Mouse (Mus musculus) midbrain, embryonic 10.5 days (tissue): ENCODE results near the gene Cacnb4. TPM values are rescaled to one million over a fixed set of nuclear protein-coding genes. Genes with fewer than 3 reads are reported as not detected.
A peak's percentile ranks its signal among the peaks of the same experiment; 100 is the strongest.

Experiments
- DNase-seq: peaks from one replicate; pipeline ENCODE4 v3.0.0-alpha.2; 2017; ENCODE audit warnings: low spot score
- H3K27ac ChIP-seq: fragments of 300-500 bp; sonication (generic); replicated peaks from 2 replicates; pipeline ENCODE4 v1.5.1; 2016; ENCODE audit warnings: mild to moderate bottlenecking
- H3K27me3 ChIP-seq: fragments of 300-500 bp; sonication (generic); 2 replicates; pipeline ENCODE4 v1.6.1; 2016; ENCODE audit warnings: low read depth, mild to moderate bottlenecking; ENCODE audit not compliant: poor library complexity, severe bottlenecking
- H3K36me3 ChIP-seq: fragments of 300-500 bp; sonication (generic); 2 replicates; pipeline ENCODE4 v1.6.1; 2016; ENCODE audit warnings: mild to moderate bottlenecking, moderate library complexity
- H3K4me1 ChIP-seq: fragments of 300-500 bp; sonication (generic); 2 replicates; pipeline ENCODE4 v1.6.1; 2016
- H3K4me3 ChIP-seq: fragments of 300-500 bp; sonication (generic); 2 replicates; pipeline ENCODE4 v1.5.1; 2016; ENCODE audit warnings: mild to moderate bottlenecking, moderate library complexity
- H3K9me3 ChIP-seq: fragments of 300-500 bp; sonication (generic); replicated peaks from 2 replicates; pipeline ENCODE4 v1.6.1; 2016; ENCODE audit warnings: mild to moderate bottlenecking
- WGBS: fragments of 180-500 bp; shearing (Covaris S2); methylation state at CpG from one replicate; pipeline ENCODE4 v1.1.7; 2016; 5-methylcytosine and 5-hydroxymethylcytosine counted together
- polyA plus RNA-seq: library from polyadenylated mRNA; unstranded; fragments of >200 nt; fragmentation: Nextera tagmentation; extraction: Ambion mirVana; gene quantifications from 2 replicates; pipeline ENCODE4 v1.2.1, GENCODE M21; 2016

Cacnb4 gene
- polyA plus RNA-seq, 1 experiment from 2014 or later = 1.0 TPM

DNA sequence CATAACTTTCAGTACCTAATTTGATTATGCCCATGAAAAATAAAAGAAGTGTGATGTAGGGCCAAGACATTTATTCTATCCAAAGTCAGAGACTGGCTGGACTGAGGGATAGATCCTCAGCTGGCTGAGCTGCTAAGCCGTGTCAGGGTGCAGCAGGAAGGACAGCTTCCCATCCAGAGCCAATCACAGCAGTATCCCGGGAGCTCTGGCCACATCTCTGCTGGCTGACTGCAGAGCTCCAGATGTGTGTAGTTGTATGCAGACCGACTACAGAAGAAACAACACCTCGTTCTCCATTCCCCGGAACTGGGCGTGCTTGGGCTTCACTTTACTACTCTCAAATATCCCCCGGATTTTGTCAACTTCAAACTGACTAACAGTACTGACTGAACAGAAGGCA, 243.3 kb downstream of the Cacnb4 start:
- Histone ChIP-seq H3K4me1 (no peaks in the 10 kb centered on the region), H3K4me3 (no peak overlapping the region), H3K27me3 (no peaks in the 10 kb centered on the region), H3K36me3 (no peaks in the 10 kb centered on the region), H3K27ac (no peak overlapping the region), H3K9me3 (no peaks in the 10 kb centered on the region)
- 60% methylated on average over 7 of the region's 7 CpGs for WGBS
- DNase-seq = no peak

- peaks cover 21% of the 10 kb centered on the region for H3K4me1 ChIP-seq
- H3K27me3 ChIP-seq = no peaks in the 10 kb centered on the region
- H3K27ac ChIP-seq = no peak overlapping the region
- no peak overlapping the region for H3K4me3 ChIP-seq
- H3K36me3 ChIP-seq = no peaks in the 10 kb centered on the region
- 91% methylated on average over 3 of the region's 3 CpGs for WGBS
- H3K9me3 ChIP-seq = no peaks in the 10 kb centered on the region
- DNase-seq = no peak
Observed at GRCm38 (mm10) chr2:52427383-52427782, 249.2 kb downstream of the Cacnb4 start.

DNA sequence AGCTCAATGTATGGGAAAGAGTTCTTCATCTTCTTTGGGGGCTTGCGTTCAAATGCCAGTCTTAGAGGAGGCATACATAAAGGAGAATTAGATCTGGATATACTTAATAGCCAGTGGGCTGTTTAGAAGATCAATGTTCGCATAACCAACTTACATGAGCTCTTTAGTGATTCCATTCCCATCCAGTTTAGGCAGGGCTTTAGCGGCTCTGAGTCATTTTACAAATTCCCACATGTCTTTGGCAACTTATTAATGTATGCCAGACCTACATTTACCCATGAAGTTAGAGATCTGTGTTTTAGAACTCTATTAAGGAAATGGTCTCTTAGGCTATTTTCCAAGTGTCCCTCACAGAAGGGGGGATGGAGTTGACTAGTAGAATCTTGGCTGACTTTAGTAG, 250.6 kb downstream of the Cacnb4 start:
- no peaks in the 10 kb centered on the region for H3K9me3 ChIP-seq
- H3K27ac ChIP-seq = no peak overlapping the region
- peaks cover 35% of the 10 kb centered on the region for H3K4me1 ChIP-seq
- H3K36me3 ChIP-seq = no peaks in the 10 kb centered on the region
- DNase-seq = no peak
- 91% methylated on average over 3 of the region's 3 CpGs for WGBS
- H3K27me3 ChIP-seq = no peaks in the 10 kb centered on the region
- H3K4me3 ChIP-seq = no peak overlapping the region

- H3K36me3 ChIP-seq = no peaks in the 10 kb centered on the region
- H3K9me3 ChIP-seq = no peaks in the 10 kb centered on the region
- DNase-seq = no peak
- 27% methylated on average over 10 of the region's 10 CpGs for WGBS
- peak overlapping the region; percentile 96 for H3K4me3 ChIP-seq
- peak overlapping the region; percentile 98 for H3K27ac ChIP-seq
- H3K4me1 ChIP-seq = peaks cover 36% of the 10 kb centered on the region
- H3K27me3 ChIP-seq = no peaks in the 10 kb centered on the region
Observed at GRCm38 (mm10) chr2:52425523-52425795, 251.2 kb downstream of the Cacnb4 start.

- peak within 1 kb of the TSS; percentile 96 for H3K4me3 ChIP-seq
- under 1% methylated on average over 57 of the region's 57 CpGs for WGBS
- peak within 1 kb of the TSS; percentile 98 for H3K27ac ChIP-seq
Observed at GRCm38 (mm10) chr2:52424747-52425522, 251.7 kb downstream of the Cacnb4 start, which contains the start of gene Arl5a. Arl5a (minus strand) TSS chr2:52424901.

DNA sequence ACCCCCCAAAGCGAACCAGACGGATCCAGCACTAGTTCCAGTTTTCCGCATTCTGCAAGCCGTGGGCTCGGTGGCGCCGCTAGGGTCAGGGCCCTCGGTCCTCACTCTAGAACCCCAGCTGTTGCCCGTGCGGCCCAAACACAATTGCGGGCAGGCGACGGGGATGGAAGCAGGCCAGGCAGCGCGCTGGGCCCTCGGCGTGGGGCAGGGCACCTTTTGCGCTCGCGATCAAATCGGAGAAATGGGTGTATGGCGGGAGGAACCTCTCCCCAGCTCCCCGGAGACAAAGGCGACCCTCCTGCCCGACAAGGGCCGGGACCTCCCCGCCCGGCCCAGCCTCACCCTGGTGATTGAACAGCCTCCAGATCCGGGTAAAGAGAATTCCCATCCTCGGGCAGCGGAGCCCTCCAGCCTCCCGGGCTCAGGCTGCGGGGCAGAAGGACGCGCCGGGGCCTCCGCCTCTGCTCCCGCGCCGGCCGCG, 252.3 kb downstream of the Cacnb4 start:
- WGBS = under 1% methylated on average over 42 of the region's 42 CpGs
- DNase-seq = no peak
- H3K9me3 ChIP-seq = peaks cover under 1% of the 10 kb centered on the region; the same call in 1 of the 2 replicates
- H3K27me3 ChIP-seq = no peaks in the 10 kb centered on the region
- peaks cover 36% of the 10 kb centered on the region for H3K4me1 ChIP-seq
- H3K36me3 ChIP-seq = peaks cover 4% of the 10 kb centered on the region; the same call in 1 of the 2 replicates
- peak overlapping the region; percentile 96 for H3K4me3 ChIP-seq
- H3K27ac ChIP-seq = peak overlapping the region; percentile 98

More at GRCm38 (mm10) chr2:52424747-52425522, 251.7 kb downstream of the Cacnb4 start, which contains the start of gene Arl5a:
- peaks cover 3% of the 10 kb centered on the region; the same call in 1 of the 2 replicates for H3K36me3 ChIP-seq
- H3K9me3 ChIP-seq = no peaks in the 10 kb centered on the region
- H3K27me3 ChIP-seq = no peaks in the 10 kb centered on the region
- DNase-seq = peak; percentile 97
- H3K4me1 ChIP-seq = peaks cover 36% of the 10 kb centered on the region

DNA sequence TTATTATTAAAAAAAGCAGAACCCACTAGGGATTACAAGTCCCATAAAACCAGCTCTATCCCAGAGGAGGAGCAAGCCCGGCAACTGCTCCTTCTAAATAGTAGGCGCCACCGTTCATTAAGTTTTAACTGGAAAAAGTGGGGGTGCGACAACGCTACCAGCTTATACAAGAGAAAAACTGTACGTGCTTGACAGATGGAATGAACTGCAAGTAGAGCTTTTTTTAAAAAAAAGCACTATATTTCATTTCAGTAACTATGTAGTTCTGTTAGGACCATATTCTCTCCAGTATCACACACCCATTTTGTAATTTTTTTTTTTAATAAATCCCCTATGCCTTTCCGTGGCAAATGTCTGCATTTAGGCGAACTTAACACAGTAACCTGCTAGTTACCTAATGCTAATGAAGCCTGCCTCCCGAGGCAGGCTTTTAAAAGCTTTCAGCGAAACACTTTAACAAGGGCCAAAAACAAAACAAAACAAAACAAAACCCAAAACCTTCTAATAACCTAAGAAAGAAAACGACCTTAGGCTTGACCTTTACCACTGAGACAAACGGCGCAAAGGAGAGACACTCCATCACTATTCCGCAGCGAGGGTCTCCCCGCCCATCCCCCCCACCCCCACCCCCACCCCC, 252.9 kb downstream of the Cacnb4 start:
- peak overlapping the region; percentile 96 for H3K4me3 ChIP-seq
- H3K27me3 ChIP-seq = no peaks in the 10 kb centered on the region
- peaks cover 5% of the 10 kb centered on the region; the same call in 1 of the 2 replicates for H3K9me3 ChIP-seq
- peaks cover 10% of the 10 kb centered on the region; the same call in 1 of the 2 replicates for H3K36me3 ChIP-seq
- DNase-seq = no peak
- peak overlapping the region; percentile 98 for H3K27ac ChIP-seq
- H3K4me1 ChIP-seq = peaks cover 36% of the 10 kb centered on the region
- 7% methylated on average over 16 of the region's 16 CpGs for WGBS

DNA sequence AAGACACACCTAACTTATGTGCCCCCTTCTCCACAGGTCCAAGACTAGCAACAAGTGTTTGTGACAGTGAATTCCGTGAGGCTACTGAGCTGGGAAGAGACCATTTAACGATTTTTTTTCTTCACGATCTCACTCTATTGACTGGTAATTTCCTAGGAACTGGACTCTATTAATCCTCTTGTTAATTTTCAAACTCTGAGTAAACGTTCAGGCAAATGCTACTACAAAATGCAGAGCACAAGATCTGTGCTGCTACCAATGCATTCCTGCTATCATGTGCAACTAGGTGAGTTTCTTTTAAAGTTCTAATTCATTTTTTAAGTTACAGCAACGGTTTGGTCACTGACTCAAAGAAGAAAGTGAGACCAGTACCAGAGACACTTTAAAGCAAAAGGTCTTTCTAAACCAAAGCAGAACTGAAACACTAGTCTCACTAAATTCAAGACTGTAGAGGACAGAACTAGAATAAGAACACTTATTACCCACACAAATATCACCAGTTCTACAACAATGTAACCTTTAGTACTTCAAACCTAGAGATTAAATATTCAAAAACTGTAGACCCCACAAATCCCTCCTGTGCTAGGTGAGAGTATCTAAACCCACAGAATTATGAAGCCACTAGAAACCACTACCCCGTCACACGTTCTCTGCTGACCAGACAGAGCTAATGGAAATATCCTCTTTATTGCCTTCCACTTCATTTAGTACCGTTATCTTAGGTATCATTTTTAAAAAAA, 253.6 kb downstream of the Cacnb4 start:
- 71% methylated on average over 8 of the region's 8 CpGs for WGBS
- no peak overlapping the region for H3K27ac ChIP-seq

GRCm38 (mm10) chr2:52421197-52421596, 255.4 kb downstream of the Cacnb4 start:
- no peaks in the 10 kb centered on the region for H3K27me3 ChIP-seq
- no peak overlapping the region for H3K4me3 ChIP-seq
- 67% methylated on average over 6 of the region's 6 CpGs for WGBS

More for the DNA sequence above, 253.6 kb downstream of the Cacnb4 start:
- DNase-seq = no peak
- Histone ChIP-seq H3K4me1 (peaks cover 36% of the 10 kb centered on the region), H3K36me3 (peaks cover 16% of the 10 kb centered on the region), H3K9me3 (peaks cover 12% of the 10 kb centered on the region; the same call in 1 of the 2 replicates), H3K4me3 (peak overlapping the region; percentile 96), H3K27me3 (no peaks in the 10 kb centered on the region)

GRCm38 (mm10) chr2:52420001-52420710, 256.5 kb downstream of the Cacnb4 start:
- Histone ChIP-seq H3K4me3 (no peak overlapping the region), H3K36me3 (peaks cover 44% of the 10 kb centered on the region), H3K27ac (no peak overlapping the region), H3K4me1 (peaks cover 29% of the 10 kb centered on the region), H3K27me3 (no peaks in the 10 kb centered on the region), H3K9me3 (peaks cover 36% of the 10 kb centered on the region)
- 94% methylated on average over 7 of the region's 7 CpGs for WGBS
- no peak for DNase-seq

More at GRCm38 (mm10) chr2:52421197-52421596, 255.4 kb downstream of the Cacnb4 start:
- Histone ChIP-seq H3K27ac (no peak overlapping the region), H3K9me3 (peaks cover 26% of the 10 kb centered on the region; the same call in 1 of the 2 replicates), H3K4me1 (peaks cover 36% of the 10 kb centered on the region), H3K36me3 (peaks cover 34% of the 10 kb centered on the region)
- DNase-seq = no peak

DNA sequence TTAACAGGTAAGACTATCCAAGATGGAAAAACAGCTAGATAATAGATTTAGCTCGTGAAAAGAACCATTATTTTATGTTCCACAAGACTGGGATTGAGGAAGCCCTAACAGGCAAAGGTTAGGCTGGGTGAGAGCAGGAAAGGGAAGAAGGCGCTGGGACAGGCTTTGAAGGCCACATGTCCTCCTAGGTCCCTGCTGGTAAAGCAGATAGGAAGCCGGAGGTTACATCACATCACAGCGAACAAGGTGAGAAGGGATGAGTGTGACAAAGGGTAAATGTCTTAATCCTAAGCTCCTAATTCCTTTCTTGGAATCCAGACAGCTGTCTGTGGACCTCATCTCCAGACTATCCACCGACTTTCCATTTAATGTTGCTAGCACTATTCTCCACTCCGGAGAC, 257.3 kb downstream of the Cacnb4 start:
- Histone ChIP-seq H3K36me3 (peaks cover 53% of the 10 kb centered on the region), H3K4me3 (no peak overlapping the region), H3K27ac (no peak overlapping the region), H3K27me3 (no peaks in the 10 kb centered on the region), H3K9me3 (peaks cover 37% of the 10 kb centered on the region), H3K4me1 (peaks cover 29% of the 10 kb centered on the region)
- WGBS = 82% methylated on average over 6 of the region's 6 CpGs
- DNase-seq = no peak

DNA sequence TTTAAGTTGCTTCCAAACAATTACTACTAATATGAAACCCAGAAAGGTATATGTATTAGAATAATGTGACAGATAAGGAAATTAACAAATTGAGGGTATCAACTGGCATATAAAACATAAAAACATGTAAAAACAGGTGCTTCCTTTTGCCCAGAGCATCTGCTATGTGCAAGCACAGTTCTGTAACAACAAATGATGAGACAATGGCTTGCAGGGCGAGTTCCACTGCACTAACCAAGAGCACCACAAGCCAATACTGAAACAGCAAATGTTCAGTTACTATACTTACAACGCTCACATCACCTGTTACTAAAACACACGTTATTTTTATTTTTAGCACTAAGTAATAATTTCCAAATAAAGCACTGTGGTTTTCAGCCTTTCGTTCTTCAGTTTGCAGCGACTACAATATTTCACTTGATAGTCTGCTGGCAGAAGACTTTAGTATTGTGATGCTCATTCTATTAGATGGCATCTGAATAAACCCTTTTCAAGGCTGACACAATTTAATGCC, 264.1 kb downstream of the Cacnb4 start:
- H3K4me3 ChIP-seq = no peak overlapping the region
- DNase-seq = no peak
- H3K36me3 ChIP-seq = peaks cover 99% of the 10 kb centered on the region
- no peaks in the 10 kb centered on the region for H3K4me1 ChIP-seq
- no peaks in the 10 kb centered on the region for H3K27me3 ChIP-seq
- H3K9me3 ChIP-seq = peaks cover 68% of the 10 kb centered on the region
- no peak overlapping the region for H3K27ac ChIP-seq
- WGBS = 95% methylated on average over 5 of the region's 5 CpGs
